Mouse (Mus musculus): ENCODE data around the gene Lypd5. TPM values are rescaled to one million over a fixed set of nuclear protein-coding genes. Genes with fewer than 3 reads are reported as not detected.
A peak's percentile ranks its signal among the peaks of the same experiment; 100 is the strongest.

Gene Lypd5
- polyA plus RNA-seq, 1 experiment from 2014 or later = not detected

DNA sequence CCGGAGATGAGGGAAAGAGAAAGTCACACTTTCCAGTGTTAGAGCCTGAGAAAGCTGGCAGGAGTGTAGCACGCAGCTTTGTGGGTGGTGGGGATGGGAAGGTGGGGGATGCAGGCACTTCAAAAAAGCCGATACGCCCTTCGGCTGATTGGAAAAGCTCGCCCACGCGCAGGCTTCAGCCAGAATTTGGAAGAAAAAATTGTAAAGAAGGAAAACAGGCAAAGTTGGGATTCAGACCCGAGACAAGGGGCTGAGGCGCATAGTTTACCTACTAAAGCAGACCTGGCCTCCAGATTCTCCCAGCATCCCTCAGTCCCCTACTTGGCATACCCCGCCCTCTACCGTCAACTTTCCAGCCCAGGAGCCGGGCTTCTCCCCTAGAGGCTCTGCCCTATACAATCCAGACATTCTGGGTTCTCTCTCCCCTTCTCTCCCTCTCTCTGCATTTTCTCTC is 23.3 kb upstream of the Lypd5 start:
- no peak for ATAC-seq (replicated peaks; ENCODE audit: insufficient number of reproducible peaks, low FRiP score, low TSS enrichment)
- Histone ChIP-seq H3K27me3 (ENCODE audit: control insufficient read depth, insufficient read depth, low read length) (no peaks in the 10 kb centered on the region), H3K9me3 (replicated peaks; ENCODE audit: control insufficient read depth, low read length) (peaks cover 6% of the 10 kb centered on the region; the same call in 1 of the 2 replicates), H3K9ac (ENCODE audit: low read depth, low read length) (peak overlapping the region; percentile 56; the same call in 1 of the 2 replicates), H3K4me3 (ENCODE audit: low read depth, low read length) (peak overlapping the region; percentile 26), H3K27ac (ENCODE audit: low read depth, low read length) (no peak overlapping the region), H3K4me1 (ENCODE audit: control insufficient read depth, insufficient read depth, low read length) (no peaks in the 10 kb centered on the region), H3K4me2 (peak overlapping the region; percentile 62), H3K36me3 (ENCODE audit: control insufficient read depth, insufficient read depth, low read length) (no peaks in the 10 kb centered on the region)
- WGBS (ENCODE audit: insufficient replicate concordance) = 5% methylated on average over 13 of the region's 13 CpGs

- no peak overlapping the region for H3K27ac ChIP-seq (ENCODE audit: low read depth, low read length)
- peak overlapping the region; percentile 62 for H3K4me2 ChIP-seq
- WGBS (ENCODE audit: insufficient replicate concordance) = 49% methylated on average over 20 of the region's 20 CpGs
- peaks cover 6% of the 10 kb centered on the region; the same call in 1 of the 2 replicates for H3K9me3 ChIP-seq (replicated peaks; ENCODE audit: control insufficient read depth, low read length)
- peak overlapping the region; percentile 26 for H3K4me3 ChIP-seq (ENCODE audit: low read depth, low read length)
- no peaks in the 10 kb centered on the region for H3K4me1 ChIP-seq (ENCODE audit: control insufficient read depth, insufficient read depth, low read length)
- H3K9ac ChIP-seq (ENCODE audit: low read depth, low read length) = peak overlapping the region; percentile 56; the same call in 1 of the 2 replicates
- H3K36me3 ChIP-seq (ENCODE audit: control insufficient read depth, insufficient read depth, low read length) = no peaks in the 10 kb centered on the region
- no peaks in the 10 kb centered on the region; the same call in 1 of the 2 replicates for H3K27me3 ChIP-seq (ENCODE audit: control insufficient read depth, insufficient read depth, low read length)
- no peak for ATAC-seq (replicated peaks; ENCODE audit: insufficient number of reproducible peaks, low FRiP score, low TSS enrichment)
These were observed 22.5 kb upstream of the Lypd5 start for GRCm38 (mm10) chr7:24326273-24327135.

DNA sequence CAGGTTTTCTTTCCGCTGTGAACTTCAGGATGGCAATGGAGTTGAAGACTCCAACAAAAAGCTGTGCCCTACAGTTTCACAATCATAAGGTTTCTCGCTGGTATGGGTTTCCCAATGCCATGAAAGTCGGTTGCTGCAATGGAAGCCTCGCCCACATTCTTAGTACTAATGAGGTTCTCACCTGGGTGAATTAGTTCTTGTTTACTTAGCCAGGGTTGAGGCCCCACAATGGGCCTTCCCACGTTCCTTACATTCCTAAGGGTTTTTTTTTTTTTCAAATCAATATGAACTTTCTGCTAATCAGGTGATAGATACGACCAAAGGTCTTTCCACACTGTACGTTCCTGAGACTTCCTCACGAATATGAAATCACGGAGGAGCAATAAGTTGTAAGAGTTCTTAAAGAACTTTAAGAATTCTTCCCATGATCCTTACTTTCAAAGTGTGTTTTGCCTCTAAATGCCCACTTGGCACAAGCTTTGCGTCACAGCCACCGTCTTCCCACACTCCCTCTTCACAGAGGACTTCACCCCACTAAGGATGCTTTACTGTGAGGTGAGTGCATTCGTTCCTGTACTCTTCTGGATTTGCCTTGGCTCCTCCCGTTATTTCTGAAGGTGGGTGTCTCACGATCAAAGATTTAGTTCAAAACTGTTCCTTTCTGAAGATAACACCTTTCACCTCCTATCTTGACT is 21.6 kb upstream of the Lypd5 start:
- Histone ChIP-seq H3K27ac (ENCODE audit: low read depth, low read length) (no peak overlapping the region), H3K4me2 (no peak overlapping the region), H3K4me1 (ENCODE audit: control insufficient read depth, insufficient read depth, low read length) (no peaks in the 10 kb centered on the region), H3K9me3 (replicated peaks; ENCODE audit: control insufficient read depth, low read length) (peaks cover 6% of the 10 kb centered on the region; the same call in 1 of the 2 replicates), H3K9ac (ENCODE audit: low read depth, low read length) (no peak overlapping the region), H3K4me3 (ENCODE audit: low read depth, low read length) (no peak overlapping the region), H3K36me3 (ENCODE audit: control insufficient read depth, insufficient read depth, low read length) (no peaks in the 10 kb centered on the region), H3K27me3 (ENCODE audit: control insufficient read depth, insufficient read depth, low read length) (no peaks in the 10 kb centered on the region; the same call in 1 of the 2 replicates)
- no peak for ATAC-seq (replicated peaks; ENCODE audit: insufficient number of reproducible peaks, low FRiP score, low TSS enrichment)
- 77% methylated on average over 14 of the region's 14 CpGs for WGBS (ENCODE audit: insufficient replicate concordance)

- 29% methylated on average over 49 of the region's 49 CpGs for WGBS (ENCODE audit: insufficient replicate concordance)
- peak within 1 kb of the TSS; percentile 18 for H3K4me3 ChIP-seq (ENCODE audit: low read depth, low read length)
- peak within 1 kb of the TSS; percentile 48 for H3K4me2 ChIP-seq
- H3K27ac ChIP-seq (ENCODE audit: low read depth, low read length) = no peak within 1 kb of the TSS
- no peaks in the 10 kb centered on the region; the same call in 1 of the 2 replicates for H3K9me3 ChIP-seq (replicated peaks; ENCODE audit: control insufficient read depth, low read length)
- H3K4me1 ChIP-seq (ENCODE audit: control insufficient read depth, insufficient read depth, low read length) = no peaks in the 10 kb centered on the region; the same call in 1 of the 2 replicates
- no peak within 1 kb of the TSS for H3K9ac ChIP-seq (ENCODE audit: low read depth, low read length)
- no peak for ATAC-seq (replicated peaks; ENCODE audit: insufficient number of reproducible peaks, low FRiP score, low TSS enrichment)
- peaks cover 18% of the 10 kb centered on the region for H3K27me3 ChIP-seq (ENCODE audit: control insufficient read depth, insufficient read depth, low read length)
- H3K36me3 ChIP-seq (ENCODE audit: control insufficient read depth, insufficient read depth, low read length) = no peaks in the 10 kb centered on the region
These were observed 15.6 kb upstream of the Lypd5 start, which contains the start of gene Tescl for GRCm38 (mm10) chr7:24333304-24333986. TSS of gene Tescl (minus strand) at chr7:24333936.

DNA sequence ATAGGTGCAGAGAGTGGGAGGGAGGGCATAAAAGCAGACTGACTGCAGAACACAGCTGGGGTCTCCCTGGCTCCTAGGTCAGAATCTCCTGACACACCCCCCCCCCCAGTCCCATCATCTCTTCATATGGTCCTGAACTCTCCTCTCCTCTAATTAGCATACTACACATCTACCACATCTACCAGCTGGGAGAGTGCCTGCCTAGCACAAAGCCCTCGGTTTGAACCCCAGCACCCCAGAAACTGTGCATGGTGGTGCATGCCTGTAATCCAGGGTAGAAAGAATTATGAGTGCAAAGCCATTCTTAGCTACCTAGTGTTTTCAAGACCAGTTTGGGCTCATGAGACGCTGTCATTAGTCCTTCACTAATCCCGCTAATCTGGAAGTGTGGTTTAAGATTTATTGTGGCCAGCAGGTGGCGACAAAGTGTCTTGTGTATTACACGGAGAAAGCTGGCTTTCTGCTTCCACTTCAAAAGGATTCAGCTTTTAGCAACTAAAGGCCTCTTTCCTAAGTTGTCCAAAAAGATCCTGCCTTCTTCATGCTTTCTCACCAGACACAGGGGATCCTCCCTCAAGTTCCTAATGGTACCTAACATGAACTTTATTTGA is 13.2 kb upstream of the Lypd5 start:
- Histone ChIP-seq H3K27me3 (ENCODE audit: control insufficient read depth, insufficient read depth, low read length) (peaks cover 18% of the 10 kb centered on the region), H3K36me3 (ENCODE audit: control insufficient read depth, insufficient read depth, low read length) (no peaks in the 10 kb centered on the region), H3K27ac (ENCODE audit: low read depth, low read length) (no peak overlapping the region), H3K4me2 (no peak overlapping the region), H3K4me3 (ENCODE audit: low read depth, low read length) (no peak overlapping the region), H3K4me1 (ENCODE audit: control insufficient read depth, insufficient read depth, low read length) (no peaks in the 10 kb centered on the region; the same call in 1 of the 2 replicates), H3K9me3 (replicated peaks; ENCODE audit: control insufficient read depth, low read length) (no peaks in the 10 kb centered on the region; the same call in 1 of the 2 replicates), H3K9ac (ENCODE audit: low read depth, low read length) (no peak overlapping the region)
- WGBS (ENCODE audit: insufficient replicate concordance) = 10% methylated on average over 5 of the region's 5 CpGs
- ATAC-seq (replicated peaks; ENCODE audit: insufficient number of reproducible peaks, low FRiP score, low TSS enrichment) = no peak

DNA sequence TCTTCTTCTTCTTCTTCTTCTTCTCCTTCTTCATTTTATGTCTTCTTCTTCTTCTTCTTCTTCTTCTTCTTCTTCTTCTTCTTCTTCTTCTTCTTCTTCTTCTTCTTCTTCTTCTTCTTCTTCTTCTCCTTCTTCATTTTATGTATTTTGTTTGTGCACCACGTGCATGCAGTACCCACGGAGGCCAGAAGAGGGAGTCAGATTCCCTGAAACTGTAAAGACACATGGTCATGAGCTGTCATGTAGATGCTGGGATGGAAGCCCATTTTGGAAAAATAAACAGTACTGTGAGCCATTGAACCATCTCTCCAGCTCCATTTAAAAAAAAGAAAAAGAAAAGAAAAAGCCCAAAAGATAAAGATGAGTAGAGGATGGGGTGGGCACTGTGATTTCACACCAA is 10.8 kb upstream of the Lypd5 start:
- H3K36me3 ChIP-seq (ENCODE audit: control insufficient read depth, insufficient read depth, low read length) = no peaks in the 10 kb centered on the region
- no peaks in the 10 kb centered on the region for H3K9me3 ChIP-seq (replicated peaks; ENCODE audit: control insufficient read depth, low read length)
- ATAC-seq (replicated peaks; ENCODE audit: insufficient number of reproducible peaks, low FRiP score, low TSS enrichment) = no peak
- H3K27me3 ChIP-seq (ENCODE audit: control insufficient read depth, insufficient read depth, low read length) = peaks cover 14% of the 10 kb centered on the region
- no peak overlapping the region for H3K4me2 ChIP-seq
- H3K4me1 ChIP-seq (ENCODE audit: control insufficient read depth, insufficient read depth, low read length) = no peaks in the 10 kb centered on the region; the same call in 1 of the 2 replicates
- H3K27ac ChIP-seq (ENCODE audit: low read depth, low read length) = no peak overlapping the region
- no peak overlapping the region for H3K9ac ChIP-seq (ENCODE audit: low read depth, low read length)
- H3K4me3 ChIP-seq (ENCODE audit: low read depth, low read length) = no peak overlapping the region
- 41% methylated on average over 2 of the region's 2 CpGs for WGBS (ENCODE audit: insufficient replicate concordance)

GRCm38 (mm10) chr7:24343701-24344272 is 5.2 kb upstream of the Lypd5 start:
- no peak overlapping the region for H3K4me3 ChIP-seq (ENCODE audit: low read depth, low read length)
- H3K4me1 ChIP-seq (ENCODE audit: control insufficient read depth, insufficient read depth, low read length) = no peaks in the 10 kb centered on the region
- no peak for ATAC-seq (replicated peaks; ENCODE audit: insufficient number of reproducible peaks, low FRiP score, low TSS enrichment)
- WGBS (ENCODE audit: insufficient replicate concordance) = 73% methylated on average over 7 of the region's 7 CpGs
- H3K9me3 ChIP-seq (replicated peaks; ENCODE audit: control insufficient read depth, low read length) = no peaks in the 10 kb centered on the region
- no peak overlapping the region for H3K4me2 ChIP-seq
- H3K27ac ChIP-seq (ENCODE audit: low read depth, low read length) = no peak overlapping the region
- no peak overlapping the region for H3K9ac ChIP-seq (ENCODE audit: low read depth, low read length)
- H3K27me3 ChIP-seq (ENCODE audit: control insufficient read depth, insufficient read depth, low read length) = no peaks in the 10 kb centered on the region
- no peaks in the 10 kb centered on the region for H3K36me3 ChIP-seq (ENCODE audit: control insufficient read depth, insufficient read depth, low read length)
